In genomic region chr5:3803292-3804165, GRCm38 (mm10) we compare ENCODE assay signal across 8 mouse cellular contexts. TPM values are rescaled to one million over a fixed set of nuclear protein-coding genes. Genes with fewer than 3 reads are reported as not detected.
DNase-seq lines count a peak whose midpoint lies in the region; ATAC-seq and TF ChIP-seq lines count a peak whose summit lies in the region.

No protein-coding gene starts in this region.

- H3K9ac ChIP-seq in kidney, embryonic 15.5 days = peak overlapping the region; percentile 85
- peak overlapping the region; percentile 97 for H3K9ac ChIP-seq in MEL (ENCODE audit: control insufficient read depth, low read depth, low read length, poor library complexity, severe bottlenecking)
- H3K9ac ChIP-seq in limb, embryonic 15.5 days = peak overlapping the region; percentile 86
- peak overlapping the region; percentile 90 for H3K9ac ChIP-seq in neural tube, embryonic 13.5 days

- intact Hi-C loops in left cerebral cortex, postnatal 14 days (cut with DNase I) = loop anchor here (5.0 kb wide), 1 partner anchor 156 kb away; no protein-coding TSS in a partner anchor

- TF ChIP-seq POLR2A in MEL (IDR thresholded peaks at IDR 0.05; ENCODE audit: control insufficient read depth in 1 of 2, insufficient read depth in 1 of 2, low read depth in 1 of 2, low read length in 2 of 2, poor library complexity in 1 of 2) = 0 out of 4 replicates have a peak, but pooled peaks of 1 of the 2 experiments have one; percentile 47

- no peaks in the 10 kb centered on the region for H3K9me3 ChIP-seq in kidney, embryonic 15.5 days (replicated peaks)
- no peaks in the 10 kb centered on the region for H3K9me3 ChIP-seq in MEL (replicated peaks; ENCODE audit: insufficient read depth, low read length)
- no peaks in the 10 kb centered on the region for H3K9me3 ChIP-seq in limb, embryonic 15.5 days
- no peaks in the 10 kb centered on the region for H3K9me3 ChIP-seq in neural tube, embryonic 13.5 days

- under 1% methylated on average over 36 of the region's 36 CpGs for WGBS in kidney, embryonic 15.5 days
- WGBS in limb, embryonic 15.5 days = under 1% methylated on average over 36 of the region's 36 CpGs
- WGBS in neural tube, embryonic 13.5 days = 1% methylated on average over 36 of the region's 36 CpGs

- ATAC-seq in kidney, embryonic 15.5 days (replicated peaks; ENCODE audit: low FRiP score) = peak; percentile 79
- peak; percentile 81 for ATAC-seq in limb, embryonic 15.5 days (ENCODE audit: insufficient number of reproducible peaks, low FRiP score, low TSS enrichment, low read depth)
- peak; percentile 82 for ATAC-seq in neural tube, embryonic 13.5 days (ENCODE audit: low read depth)

- no peak for DNase-seq in kidney, postnatal 25 days
- DNase-seq in MEL (ENCODE audit: low read depth, low spot score) = peak; percentile 77
- DNase-seq in fibroblast of lung, adult 2 months (ENCODE audit: low read depth) = peak; percentile 40
- no peak for DNase-seq in left cerebral cortex, postnatal 14 days (ENCODE audit: low spot score in 2 of 2)
- no peak for DNase-seq in adrenal gland, postnatal 4 days (ENCODE audit: low spot score in 2 of 2)

- peak overlapping the region; percentile 93 for H3K27ac ChIP-seq in kidney, embryonic 15.5 days
- peak overlapping the region; percentile 86 for H3K27ac ChIP-seq in MEL (ENCODE audit: control insufficient read depth, low read depth, low read length)
- H3K27ac ChIP-seq in limb, embryonic 15.5 days = peak overlapping the region; percentile 90
- peak overlapping the region; percentile 96 for H3K27ac ChIP-seq in neural tube, embryonic 13.5 days (replicated peaks)

- no peak for TF ChIP-seq RAD21 in MEL (IDR thresholded peaks at IDR 0.05; ENCODE audit: low read depth, low read length)

- H3K4me2 ChIP-seq in kidney, embryonic 15.5 days = peak overlapping the region; percentile 70
- peak overlapping the region; percentile 68 for H3K4me2 ChIP-seq in limb, embryonic 15.5 days
- peak overlapping the region; percentile 92 for H3K4me2 ChIP-seq in neural tube, embryonic 13.5 days

- H3K36me3 ChIP-seq in kidney, embryonic 15.5 days = peaks cover 13% of the 10 kb centered on the region; the same call in 1 of the 2 replicates
- peaks cover 4 to 32% of the 10 kb centered on the region in 2 experiments for H3K36me3 ChIP-seq in MEL (ENCODE audit: control insufficient read depth in 1 of 2, insufficient read depth in 2 of 2, low read length in 2 of 2)
- 0 out of 2 replicates have a peak, but pooled peaks cover 3% of the 10 kb centered on the region for H3K36me3 ChIP-seq in limb, embryonic 15.5 days
- H3K36me3 ChIP-seq in neural tube, embryonic 13.5 days = 0 out of 2 replicates have a peak, but pooled peaks cover 4% of the 10 kb centered on the region

- TF ChIP-seq CTCF in MEL (IDR thresholded peaks at IDR 0.05 in 2 of 3, conservative IDR thresholded peaks at IDR 0.05 in 1 of 3; ENCODE audit: control insufficient read depth in 1 of 3, insufficient read depth in 1 of 3, low read depth in 2 of 3, low read length in 3 of 3, poor library complexity in 1 of 3, severe bottlenecking in 1 of 3) = no peak

- peaks cover 13% of the 10 kb centered on the region; the same call in 1 of the 2 replicates for H3K4me1 ChIP-seq in kidney, embryonic 15.5 days
- H3K4me1 ChIP-seq in MEL (ENCODE audit: control insufficient read depth in 1 of 2, insufficient read depth in 2 of 2, low read length in 2 of 2) = peaks cover 9 to 12% of the 10 kb centered on the region in 2 experiments
- no peaks in the 10 kb centered on the region; the same call in 1 of the 2 replicates for H3K4me1 ChIP-seq in limb, embryonic 15.5 days
- H3K4me1 ChIP-seq in neural tube, embryonic 13.5 days (replicated peaks) = peaks cover 31% of the 10 kb centered on the region

- peaks cover 48% of the 10 kb centered on the region for H3K79me2 ChIP-seq in MEL (ENCODE audit: control insufficient read depth, insufficient read depth, low read length, poor library complexity)

- peak overlapping the region; percentile 77 for H3K4me3 ChIP-seq in kidney, embryonic 15.5 days (replicated peaks)
- H3K4me3 ChIP-seq in MEL (ENCODE audit: control insufficient read depth in 1 of 2, insufficient read depth in 1 of 2, low read depth in 2 of 2, low read length in 2 of 2) = peak overlapping the region; percentile 84 to 90
- H3K4me3 ChIP-seq in limb, embryonic 15.5 days = peak overlapping the region; percentile 92
- peak overlapping the region; percentile 93 for H3K4me3 ChIP-seq in neural tube, embryonic 13.5 days

- TF ChIP-seq EP300 in MEL (IDR thresholded peaks at IDR 0.05; ENCODE audit: low read depth in 1 of 2, low read length in 2 of 2) = 0 out of 4 replicates have a peak, but pooled peaks of 1 of the 2 experiments have one; percentile 2

- H3K27me3 ChIP-seq in kidney, embryonic 15.5 days = no peaks in the 10 kb centered on the region
- no peaks in the 10 kb centered on the region for H3K27me3 ChIP-seq in MEL (ENCODE audit: control insufficient read depth in 1 of 2, insufficient read depth in 2 of 2, low read length in 2 of 2)
- H3K27me3 ChIP-seq in limb, embryonic 15.5 days = no peaks in the 10 kb centered on the region
- no peaks in the 10 kb centered on the region for H3K27me3 ChIP-seq in neural tube, embryonic 13.5 days

TF ChIP-seq in MEL, 35 proteins besides CTCF, POLR2A, EP300 and RAD21:
- TF ChIP-seq NELFE (IDR thresholded peaks at IDR 0.05; ENCODE audit: low read depth, low read length) = peak; percentile 49; the same call in 1 of the 2 replicates
- TF ChIP-seq E2F4 (IDR thresholded peaks at IDR 0.05; ENCODE audit: borderline replicate concordance, low read depth, low read length) = no peak
- TF ChIP-seq MAZ (IDR thresholded peaks at IDR 0.05; ENCODE audit: low read depth, low read length) = 0 out of 2 replicates have a peak, but pooled peaks have one; percentile 3
- 0 out of 2 replicates have a peak, but pooled peaks have one; percentile 20 for TF ChIP-seq POLR2AphosphoS2 (IDR thresholded peaks at IDR 0.05; ENCODE audit: low read length)

RNA-seq across cellular contexts. Expression of gene Krit1, which starts 0.5 kb away (rescaled TPM):
- 47.6 and 48.8 TPM in 2 replicates for polyA plus RNA-seq in kidney, embryonic 15.5 days (2015; fragmentation: Nextera tagmentation; extraction: Ambion mirVana)
- total RNA-seq in MEL (2012; rRNA removed) = 20.6 and 25.6 TPM in 2 replicates
- polyA plus RNA-seq in MEL (2012; ENCODE audit: insufficient read depth in 1 of 2, insufficient read length in 2 of 2, low read depth in 1 of 2, low replicate concordance in 2 of 2, missing spikeins in 1 of 2) = 100 to 1,000 TPM in 1 of 2 experiments, 10 to 100 TPM in 1; 28.0 to 125 TPM
- polyA plus RNA-seq in limb, embryonic 15.5 days (2015; fragmentation: Nextera tagmentation; extraction: Ambion mirVana) = 42.2 and 43.0 TPM in 2 replicates
- 59.4 and 62.0 TPM in 2 replicates for polyA plus RNA-seq in neural tube, embryonic 13.5 days (2015; fragmentation: Nextera tagmentation; extraction: Ambion mirVana)
- 10 to 100 TPM; 41.3 to 43.3 TPM for total RNA-seq in left cerebral cortex, postnatal 14 days (2021)
- total RNA-seq in adrenal gland, postnatal 4 days (2021) = 10 to 100 TPM; 49.1 to 55.8 TPM

RNA-seq across cellular contexts. Expression of gene Ankib1, which starts 0.8 kb away (rescaled TPM):
- polyA plus RNA-seq in kidney, embryonic 15.5 days (2015; fragmentation: Nextera tagmentation; extraction: Ambion mirVana) = 11.9 and 12.3 TPM in 2 replicates
- total RNA-seq in MEL (2012; rRNA removed) = 16.5 and 19.5 TPM in 2 replicates
- polyA plus RNA-seq in MEL (2012; ENCODE audit: insufficient read depth in 1 of 2, insufficient read length in 2 of 2, low read depth in 1 of 2, low replicate concordance in 2 of 2, missing spikeins in 1 of 2) = 10 to 100 TPM in 1 of 2 experiments, not detected in 1; 14.5 TPM
- 8.7 and 10.1 TPM in 2 replicates for polyA plus RNA-seq in limb, embryonic 15.5 days (2015; fragmentation: Nextera tagmentation; extraction: Ambion mirVana)
- polyA plus RNA-seq in neural tube, embryonic 13.5 days (2015; fragmentation: Nextera tagmentation; extraction: Ambion mirVana) = 18.3 and 18.9 TPM in 2 replicates
- 10 to 100 TPM; 67.2 to 68.3 TPM for total RNA-seq in left cerebral cortex, postnatal 14 days (2021)
- 10 to 100 TPM; 63.6 to 69.1 TPM for total RNA-seq in adrenal gland, postnatal 4 days (2021)

RNA-seq across cellular contexts. Expression of gene Lrrd1, which starts 41.4 kb away (rescaled TPM):
- polyA plus RNA-seq in kidney, embryonic 15.5 days (2015; fragmentation: Nextera tagmentation; extraction: Ambion mirVana) = 0.09 TPM in 1 of 2 replicates, not detected in the other
- total RNA-seq in MEL (2012; rRNA removed) = 0.04 TPM in 1 of 2 replicates, not detected in the other
- under 1 TPM in 1 of 2 experiments, not detected in 1; 0.11 TPM for polyA plus RNA-seq in MEL (2012; ENCODE audit: insufficient read depth in 1 of 2, insufficient read length in 2 of 2, low read depth in 1 of 2, low replicate concordance in 2 of 2, missing spikeins in 1 of 2)
- polyA plus RNA-seq in limb, embryonic 15.5 days (2015; fragmentation: Nextera tagmentation; extraction: Ambion mirVana) = 0.06 TPM in 1 of 2 replicates, not detected in the other
- polyA plus RNA-seq in neural tube, embryonic 13.5 days (2015; fragmentation: Nextera tagmentation; extraction: Ambion mirVana) = 0.10 TPM in 2 replicates
- not detected for total RNA-seq in left cerebral cortex, postnatal 14 days (2021)
- not detected for total RNA-seq in adrenal gland, postnatal 4 days (2021)

Comparison
In these comparisons a context has a peak if more than half of its experiments do, and no peak if none do; other contexts are left out.
1. DNase-seq: peak in MEL (single experiment) and fibroblast of lung, adult 2 months (single experiment); none in kidney, postnatal 25 days (0 of 2), left cerebral cortex, postnatal 14 days (0 of 2) and adrenal gland, postnatal 4 days (0 of 2).
2. Peak in every context shown above with its lines, with median percentiles within 50 percentile points of each other: ATAC-seq, H3K27ac ChIP-seq, H3K4me2 ChIP-seq, H3K4me3 ChIP-seq and H3K9ac ChIP-seq.